Mouse (Mus musculus) layer of hippocampus, adult 9-10 months (tissue): ENCODE data around the gene Olfr646.

Source experiments
- DNase-seq: peaks from one replicate; pipeline ENCODE4 v3.0.0; 2022; ENCODE audit warnings: low spot score

Olfr646 gene

GRCm38 (mm10) chr7:104104757-104104972 is at the start of gene Olfr646:
Gene Olfr646 (plus strand): TSS chr7:104104873.
- DNase-seq, result no peak

- DNase-seq, result no peak
Observed at GRCm38 (mm10) chr7:104059215-104059614, 45.5 kb upstream of the Olfr646 start.

GRCm38 (mm10) chr7:104061345-104061744 is 43.3 kb upstream of the Olfr646 start, which contains the start of gene 4930516K23Rik:
Gene 4930516K23Rik (minus strand): TSS chr7:104061445.
- DNase-seq, result no peak

GRCm38 (mm10) chr7:104071769-104072168 is 32.9 kb upstream of the Olfr646 start, which contains the start of gene Olfr644:
Gene Olfr644 (minus strand): TSS chr7:104071869.
- DNase-seq, result no peak

- no peak for DNase-seq
Observed at GRCm38 (mm10) chr7:104085365-104085764, 19.3 kb upstream of the Olfr646 start, which contains the start of gene Olfr645. Gene Olfr645 (minus strand): TSS chr7:104085465.

- DNase-seq, result no peak
Observed at GRCm38 (mm10) chr7:104103913-104104756, 538 bp upstream of the Olfr646 start.

GRCm38 (mm10) chr7:104129726-104130125 is 25.1 kb downstream of the Olfr646 start, which contains the start of gene Ubqln5:
Gene Ubqln5 (minus strand): TSS chr7:104129826.
- DNase-seq, result no peak

- no peak for DNase-seq
Observed at GRCm38 (mm10) chr7:104137305-104137704, 32.6 kb downstream of the Olfr646 start, which contains the start of gene Olfr643. Gene Olfr643 (minus strand): TSS chr7:104137405.

- no peak for DNase-seq
Observed at GRCm38 (mm10) chr7:104143179-104143578, 38.5 kb downstream of the Olfr646 start, which contains the start of gene Ubqln3. Gene Ubqln3 (minus strand): TSS chr7:104143279.

- DNase-seq, result no peak
Observed at GRCm38 (mm10) chr7:104150456-104150855, 45.8 kb downstream of the Olfr646 start, which contains the start of gene Ubqlnl. Gene Ubqlnl (minus strand): TSS chr7:104150556.
